10 mouse cellular contexts compared by ENCODE assay signal in genomic region chr13:111050097-111050496, GRCm38 (mm10).
DNase-seq lines count a peak whose midpoint lies in the region; ATAC-seq and TF ChIP-seq lines count a peak whose summit lies in the region.
"Had no signal": no experiment of that assay in that cellular context is flagged by ENCODE, and none has a peak within 500 bp of the region (broad histone marks: within the 10 kb centered on the region; RNA-seq: fewer than 3 reads in every experiment).

No protein-coding gene starts in this region.

- peaks cover 11% of the 10 kb centered on the region for H3K4me1 ChIP-seq in intestine, embryonic 14.5 days (replicated peaks; ENCODE audit: control insufficient read depth, insufficient read depth, low read length)
- H3K4me1 ChIP-seq in intestine, postnatal 0 days (replicated peaks; ENCODE audit: control insufficient read depth, insufficient read depth, low read length), result no peaks in the 10 kb centered on the region

- H3K9me3 ChIP-seq in intestine, embryonic 14.5 days (ENCODE audit: control insufficient read depth, low read length), result 0 out of 2 replicates have a peak, but pooled peaks cover 3% of the 10 kb centered on the region
- no peaks in the 10 kb centered on the region for H3K9me3 ChIP-seq in intestine, postnatal 0 days (ENCODE audit: control insufficient read depth)

- DNase-seq in cerebellum, postnatal 10 days, result peak; percentile 20 to 48
- DNase-seq in intestine, embryonic 14.5 days (ENCODE audit: low spot score), result no peak
- DNase-seq in embryo, embryonic 10.5 days (ENCODE audit: low spot score), result peak; percentile 66
- peak; percentile 8 for DNase-seq in lung, postnatal 14 days
- no peak for DNase-seq in urinary bladder, adult 18-20 months (ENCODE audit: low spot score in 2 of 2)
- DNase-seq in ovary, postnatal 36 days (ENCODE audit: low spot score), result no peak
- DNase-seq: cerebellum, adult 11 months; right cerebral cortex, postnatal 14 days had no signal

- H3K4me3 ChIP-seq in intestine, embryonic 14.5 days (ENCODE audit: low read depth, low read length), result no peak overlapping the region
- H3K4me3 ChIP-seq in intestine, postnatal 0 days (ENCODE audit: low read depth, low read length), result no peak overlapping the region

- TF ChIP-seq CTCF in intestine, postnatal 0 days (IDR thresholded peaks at IDR 0.05; ENCODE audit: low read depth), result no peak

- H3K27me3 ChIP-seq in intestine, embryonic 14.5 days (replicated peaks; ENCODE audit: control insufficient read depth, insufficient read depth, low read length), result no peaks in the 10 kb centered on the region
- no peaks in the 10 kb centered on the region for H3K27me3 ChIP-seq in intestine, postnatal 0 days (replicated peaks; ENCODE audit: control insufficient read depth, insufficient read depth, low read length)

- H3K4me2 ChIP-seq in intestine, embryonic 14.5 days (ENCODE audit: low read length), result no peak overlapping the region
- no peak overlapping the region for H3K4me2 ChIP-seq in intestine, postnatal 0 days (replicated peaks; ENCODE audit: low read depth)

- H3K9ac ChIP-seq in intestine, embryonic 14.5 days (ENCODE audit: low read length), result no peak overlapping the region
- H3K9ac ChIP-seq in intestine, postnatal 0 days (ENCODE audit: low read depth, low read length), result no peak overlapping the region

- no peaks in the 10 kb centered on the region for H3K36me3 ChIP-seq in intestine, embryonic 14.5 days (ENCODE audit: control insufficient read depth, insufficient read depth, low read length)
- H3K36me3 ChIP-seq in intestine, postnatal 0 days (ENCODE audit: control insufficient read depth, insufficient read depth), result no peaks in the 10 kb centered on the region

- WGBS in intestine, embryonic 14.5 days, result 18% methylated on average over 6 of the region's 6 CpGs
- WGBS in intestine, postnatal 0 days, result 25% methylated on average over 6 of the region's 6 CpGs

- ATAC-seq in cerebellum, adult (ENCODE audit: insufficient number of reproducible peaks, low FRiP score, low TSS enrichment), result no peak
- 0 out of 2 replicates have a peak, but pooled peaks have one; percentile 43 for ATAC-seq in intestine, embryonic 14.5 days (replicated peaks; ENCODE audit: low FRiP score, low TSS enrichment, low read depth)
- no peak for ATAC-seq in intestine, postnatal 0 days

- no peak overlapping the region for H3K27ac ChIP-seq in intestine, embryonic 14.5 days (ENCODE audit: low read depth)
- H3K27ac ChIP-seq in intestine, postnatal 0 days (ENCODE audit: low read depth, low read length), result no peak overlapping the region

Comparison
In these comparisons a context has a peak if more than half of its experiments do, and no peak if none do; other contexts are left out.
1. DNase-seq: peak in cerebellum, postnatal 10 days (2 of 2), embryo, embryonic 10.5 days (single experiment) and lung, postnatal 14 days (single experiment); none in intestine, embryonic 14.5 days (single experiment), urinary bladder, adult 18-20 months (0 of 2) and ovary, postnatal 36 days (single experiment).